Mouse (Mus musculus): ENCODE results near the gene Gcnt3. TPM values are rescaled to one million over a fixed set of nuclear protein-coding genes. Genes with fewer than 3 reads are reported as not detected.
"Not testable (repeated sequence)": the region's sequence is repeated elsewhere in the genome, so short reads cannot be mapped to it uniquely, and the experiment has no call there.

The Gcnt3 gene
- polyA plus RNA-seq, 1 experiment, result not detected

- no peaks in the 10 kb centered on the region for H3K4me1 ChIP-seq (ENCODE audit: control insufficient read depth, insufficient read depth, low read length)
- no peak overlapping the region for H3K4me3 ChIP-seq (ENCODE audit: insufficient read depth, low read length)
- no peak overlapping the region for H3K27ac ChIP-seq (ENCODE audit: insufficient read depth, low read length)
- TF ChIP-seq CTCF (IDR thresholded peaks at IDR 0.05; ENCODE audit: borderline replicate concordance, insufficient read depth, low read length) (no peak), POLR2A (IDR thresholded peaks at IDR 0.05; ENCODE audit: low read depth, low read length) (no peak)
These were observed 5.7 kb downstream of the Gcnt3 start for GRCm38 (mm10) chr9:70032167-70032566.

- Histone ChIP-seq H3K27ac (ENCODE audit: insufficient read depth, low read length) (peak overlapping the region; percentile 2; the same call in 1 of the 2 replicates), H3K4me3 (ENCODE audit: insufficient read depth, low read length) (no peak overlapping the region), H3K4me1 (ENCODE audit: control insufficient read depth, insufficient read depth, low read length) (peaks cover 5% of the 10 kb centered on the region; the same call in 1 of the 2 replicates)
- no peak for TF ChIP-seq POLR2A (IDR thresholded peaks at IDR 0.05; ENCODE audit: low read depth, low read length)
- TF ChIP-seq CTCF (IDR thresholded peaks at IDR 0.05; ENCODE audit: borderline replicate concordance, insufficient read depth, low read length), result no peak
These were observed 12.4 kb downstream of the Gcnt3 start for GRCm38 (mm10) chr9:70025365-70026012.

GRCm38 (mm10) chr9:70024648-70025047, 13.2 kb downstream of the Gcnt3 start:
- Histone ChIP-seq H3K4me3 (ENCODE audit: insufficient read depth, low read length) (no peak overlapping the region), H3K27ac (ENCODE audit: insufficient read depth, low read length) (no peak overlapping the region), H3K4me1 (ENCODE audit: control insufficient read depth, insufficient read depth, low read length) (peaks cover 5% of the 10 kb centered on the region; the same call in 1 of the 2 replicates)
- no peak for TF ChIP-seq CTCF (IDR thresholded peaks at IDR 0.05; ENCODE audit: borderline replicate concordance, insufficient read depth, low read length)
- no peak for TF ChIP-seq POLR2A (IDR thresholded peaks at IDR 0.05; ENCODE audit: low read depth, low read length)

DNA sequence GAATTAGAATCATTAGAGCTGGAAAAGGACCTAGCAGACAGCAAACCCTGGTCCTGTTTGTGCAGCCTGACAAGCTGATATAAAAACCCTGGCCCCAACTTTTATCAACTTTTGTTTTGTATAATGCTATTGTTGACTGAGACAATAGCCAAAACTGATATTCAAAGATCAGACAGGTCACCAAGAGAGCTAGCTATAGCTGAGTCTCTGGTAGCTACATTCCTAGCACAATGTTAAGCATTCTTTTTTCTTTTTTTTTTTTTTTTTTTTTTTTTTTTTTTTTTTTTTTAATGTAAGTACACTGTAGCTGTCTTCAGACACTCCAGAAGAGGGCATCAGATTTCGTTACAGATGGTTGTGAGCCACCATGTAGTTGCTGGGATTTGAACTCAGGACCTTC, 14.3 kb downstream of the Gcnt3 start:
- not testable (repeated sequence) for H3K27ac ChIP-seq (ENCODE audit: insufficient read depth, low read length); H3K4me3 ChIP-seq (ENCODE audit: insufficient read depth, low read length); H3K4me1 ChIP-seq (ENCODE audit: control insufficient read depth, insufficient read depth, low read length)

- TF ChIP-seq CTCF (IDR thresholded peaks at IDR 0.05; ENCODE audit: borderline replicate concordance, insufficient read depth, low read length), result no peak
- TF ChIP-seq POLR2A (IDR thresholded peaks at IDR 0.05; ENCODE audit: low read depth, low read length), result no peak
- no peak overlapping the region for H3K4me3 ChIP-seq (ENCODE audit: insufficient read depth, low read length)
- H3K27ac ChIP-seq (ENCODE audit: insufficient read depth, low read length), result no peak overlapping the region
- peaks cover 5% of the 10 kb centered on the region; the same call in 1 of the 2 replicates for H3K4me1 ChIP-seq (ENCODE audit: control insufficient read depth, insufficient read depth, low read length)
These were observed 15.8 kb downstream of the Gcnt3 start for GRCm38 (mm10) chr9:70022083-70022482.

- no peak overlapping the region for H3K4me3 ChIP-seq (ENCODE audit: insufficient read depth, low read length)
- no peak overlapping the region for H3K27ac ChIP-seq (ENCODE audit: insufficient read depth, low read length)
- peaks cover 5% of the 10 kb centered on the region; the same call in 1 of the 2 replicates for H3K4me1 ChIP-seq (ENCODE audit: control insufficient read depth, insufficient read depth, low read length)
- no peak for TF ChIP-seq POLR2A (IDR thresholded peaks at IDR 0.05; ENCODE audit: low read depth, low read length)
- no peak for TF ChIP-seq CTCF (IDR thresholded peaks at IDR 0.05; ENCODE audit: borderline replicate concordance, insufficient read depth, low read length)
These were observed 16.3 kb downstream of the Gcnt3 start for GRCm38 (mm10) chr9:70021610-70022009.

DNA sequence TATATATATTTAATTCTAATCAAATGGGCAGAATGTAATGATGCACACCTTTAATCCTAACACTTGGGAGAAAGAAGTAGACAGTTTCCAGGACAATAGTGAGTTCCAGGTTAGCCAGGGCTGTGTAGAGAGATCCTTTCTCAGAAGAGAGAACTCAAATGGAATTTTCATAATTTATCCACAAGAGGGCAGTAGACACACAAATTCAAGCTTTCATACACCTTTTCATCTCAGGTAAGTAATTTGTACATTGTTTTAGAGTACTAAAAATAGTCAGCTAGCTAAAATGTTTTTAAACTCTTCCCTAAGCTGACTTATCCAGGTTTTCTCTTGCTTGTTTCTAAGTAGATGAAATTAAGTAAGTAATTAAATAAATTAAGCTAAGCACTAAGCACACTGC, 19.0 kb downstream of the Gcnt3 start:
- no peak overlapping the region for H3K4me3 ChIP-seq (ENCODE audit: insufficient read depth, low read length)
- no peak overlapping the region for H3K27ac ChIP-seq (ENCODE audit: insufficient read depth, low read length)
- H3K4me1 ChIP-seq (ENCODE audit: control insufficient read depth, insufficient read depth, low read length), result peaks cover under 1% of the 10 kb centered on the region; the same call in 1 of the 2 replicates
- TF ChIP-seq CTCF (IDR thresholded peaks at IDR 0.05; ENCODE audit: borderline replicate concordance, insufficient read depth, low read length) (no peak), POLR2A (IDR thresholded peaks at IDR 0.05; ENCODE audit: low read depth, low read length) (no peak)

DNA sequence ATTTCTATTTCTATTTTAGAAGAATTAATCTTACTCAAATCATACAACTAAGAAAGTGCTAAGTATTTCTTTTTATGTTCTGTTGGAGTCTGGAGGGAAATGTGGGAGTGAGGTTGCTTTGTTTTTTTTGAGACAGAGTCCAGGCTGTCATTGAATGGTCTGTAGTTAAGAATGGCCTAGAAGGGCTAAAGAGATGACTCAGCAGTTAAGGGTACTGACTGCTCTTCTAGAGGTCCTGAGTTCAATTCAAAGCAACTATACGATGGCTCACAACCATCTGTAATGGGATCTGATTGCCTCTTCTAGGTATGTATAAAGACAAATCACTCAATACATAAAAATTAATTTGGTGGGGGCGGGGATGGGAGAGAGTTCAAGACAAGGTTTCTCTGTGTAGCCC, 22.3 kb downstream of the Gcnt3 start:
- TF ChIP-seq POLR2A (IDR thresholded peaks at IDR 0.05; ENCODE audit: low read depth, low read length) (no peak), CTCF (IDR thresholded peaks at IDR 0.05; ENCODE audit: borderline replicate concordance, insufficient read depth, low read length) (no peak)

DNA sequence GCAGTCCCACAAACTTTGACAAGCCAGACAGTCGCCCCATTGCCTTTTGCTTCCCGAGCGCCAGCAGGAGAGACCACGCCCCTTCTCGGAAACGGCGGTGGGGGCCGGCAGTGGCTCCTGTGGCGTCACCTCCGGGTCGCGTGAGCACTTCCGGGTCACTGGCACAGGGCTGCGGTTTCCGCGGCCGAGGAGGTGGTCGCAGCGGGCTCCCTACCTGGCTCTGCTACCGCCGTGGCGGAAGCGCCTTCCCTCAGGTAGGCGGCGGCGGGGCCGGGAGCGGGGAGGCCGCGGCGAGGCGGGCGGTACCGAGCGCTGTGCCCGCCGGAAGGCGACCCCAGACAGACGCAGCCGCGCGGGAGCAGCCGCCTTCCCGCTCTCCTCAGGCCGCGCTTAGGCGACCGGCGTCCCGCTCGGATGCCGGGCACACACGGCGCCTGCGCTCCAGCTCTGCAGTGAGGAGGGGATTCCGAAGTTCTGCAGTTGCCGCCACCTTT, 25.4 kb downstream of the Gcnt3 start, which contains the start of gene Gtf2a2:
Gene Gtf2a2 (plus strand): TSS at position 143 of the 494 bp plus-strand sequence.
- TF ChIP-seq POLR2A (IDR thresholded peaks at IDR 0.05; ENCODE audit: low read depth, low read length), result peak; percentile 78
- TF ChIP-seq CTCF (IDR thresholded peaks at IDR 0.05; ENCODE audit: borderline replicate concordance, insufficient read depth, low read length), result no peak
- peak within 1 kb of the TSS; percentile 89 for H3K27ac ChIP-seq (ENCODE audit: insufficient read depth, low read length)
- H3K4me1 ChIP-seq (ENCODE audit: control insufficient read depth, insufficient read depth, low read length), result peaks cover 3% of the 10 kb centered on the region; the same call in 1 of the 2 replicates
- H3K4me3 ChIP-seq (ENCODE audit: insufficient read depth, low read length), result peak within 1 kb of the TSS; percentile 97

More for the DNA sequence above, 22.3 kb downstream of the Gcnt3 start:
- Histone ChIP-seq H3K27ac (ENCODE audit: insufficient read depth, low read length) (no peak overlapping the region), H3K4me1 (ENCODE audit: control insufficient read depth, insufficient read depth, low read length) (peaks cover 3% of the 10 kb centered on the region; the same call in 1 of the 2 replicates), H3K4me3 (ENCODE audit: insufficient read depth, low read length) (no peak overlapping the region)

Data from embryonic fibroblast, embryonic 13.5 days (primary cell).